8 mouse cellular contexts compared by ENCODE assay signal in genomic region chr13:51845591-51846191, GRCm38 (mm10). TPM values are rescaled to one million over a fixed set of nuclear protein-coding genes. Genes with fewer than 3 reads are reported as not detected.
DNase-seq lines count a peak whose midpoint lies in the region; TF ChIP-seq lines count a peak whose summit lies in the region.

No protein-coding gene starts in this region.

- peak overlapping the region; percentile 99 for H3K27ac ChIP-seq in gastrocnemius, adult 2 months

- no peaks in the 10 kb centered on the region for H3K27me3 ChIP-seq in megakaryocyte, embryonic 14.5 days (replicated peaks)

- TF ChIP-seq CTCF in gastrocnemius, adult 2 months (IDR thresholded peaks at IDR 0.05): peak; percentile 79

- DNase-seq in R1 (ENCODE audit: low read depth, low spot score): peak; percentile 92
- DNase-seq in cerebellum, postnatal 25 days: peak; percentile 92 to 93
- DNase-seq in gastrocnemius, adult 2 months: peak; percentile 92
- DNase-seq in induced T-regulatory cell, adult 2 months (ENCODE audit: low read depth): peak; percentile 91
- peak; percentile 43 to 69 for DNase-seq in left cerebral cortex, adult 8-10 months (ENCODE audit: low spot score in 2 of 2)
- DNase-seq in right cerebral cortex, postnatal 10 days (ENCODE audit: low spot score in 2 of 2): peak; percentile 84 to 88
- peak; percentile 86 for DNase-seq in urinary bladder, postnatal 14 days (ENCODE audit: low spot score)

- H3K4me1 ChIP-seq in megakaryocyte, embryonic 14.5 days: peaks cover 63% of the 10 kb centered on the region

- intact Hi-C loops in gastrocnemius, adult 2 months (cut with DNase I): loop anchor here (1.0 to 5.0 kb wide), 4 partner anchors 23 to 232 kb away; no protein-coding TSS in a partner anchor

- H3K4me3 ChIP-seq in gastrocnemius, adult 2 months: peak overlapping the region; percentile 99
- peak overlapping the region; percentile 100 for H3K4me3 ChIP-seq in megakaryocyte, embryonic 14.5 days (replicated peaks)

- H3K36me3 ChIP-seq in megakaryocyte, embryonic 14.5 days (replicated peaks; ENCODE audit: low read length): peaks cover 19% of the 10 kb centered on the region

- no peaks in the 10 kb centered on the region for H3K9me3 ChIP-seq in megakaryocyte, embryonic 14.5 days

RNA-seq across cellular contexts. Expression of gene Gadd45g, which starts 0.8 kb away (rescaled TPM):
- 100 to 1,000 TPM in 1 of 2 experiments, 10 to 100 TPM in 1; 22.4 to 127 TPM for total RNA-seq in gastrocnemius, adult 2 months (2021)
- 10 to 100 TPM; 10.3 to 22.3 (median 14.1) TPM for total RNA-seq in left cerebral cortex, adult 8-10 months (2022)
- polyA plus RNA-seq in megakaryocyte, embryonic 14.5 days (2012; ENCODE audit: insufficient read depth, low replicate concordance): 115 and 668 TPM in 2 replicates

RNA-seq across cellular contexts. Expression of gene Sema4d, which starts 52.1 kb away (rescaled TPM):
- 100 to 1,000 TPM; 110 to 132 TPM for total RNA-seq in gastrocnemius, adult 2 months (2021)
- total RNA-seq in left cerebral cortex, adult 8-10 months (2022): 10 to 100 TPM; 71.1 to 80.0 (median 75.5) TPM
- polyA plus RNA-seq in megakaryocyte, embryonic 14.5 days (2012; ENCODE audit: insufficient read depth, low replicate concordance): 55.2 and 58.6 TPM in 2 replicates

Comparison
In these comparisons a context has a peak if more than half of its experiments do, and no peak if none do; other contexts are left out.
1. Peak in every context shown above with its lines: DNase-seq, H3K4me3 ChIP-seq and H3K27ac ChIP-seq.